In the genomic region with DNA sequence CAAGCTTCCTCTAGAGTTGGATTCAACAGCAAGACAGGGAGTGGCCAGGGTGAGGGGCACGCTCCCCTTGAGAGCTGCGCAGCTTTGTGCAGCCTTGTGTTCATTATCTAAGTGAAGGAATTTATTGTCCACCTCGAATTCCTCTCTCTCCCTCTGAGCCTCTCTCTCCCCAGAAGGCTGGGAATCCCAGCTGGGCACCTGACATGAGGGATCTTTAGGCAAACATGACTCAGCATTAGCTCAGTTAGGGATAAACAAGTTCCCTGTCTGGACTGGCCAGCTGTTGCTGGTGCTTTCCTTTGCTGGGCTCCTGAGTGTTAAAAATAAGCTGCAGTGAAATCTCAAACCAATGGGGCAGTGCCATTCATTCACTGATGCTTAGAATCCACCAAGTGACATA, we compare ENCODE assay signal across 9 mouse cellular contexts.
DNase-seq lines count a peak whose midpoint lies in the region; ATAC-seq and TF ChIP-seq lines count a peak whose summit lies in the region.
"Had no signal": no experiment of that assay in that cellular context is flagged by ENCODE, and none has a peak within 500 bp of the region (broad histone marks: within the 10 kb centered on the region; RNA-seq: fewer than 3 reads in every experiment).

No protein-coding gene starts in this region.

- ATAC-seq in lung, embryonic 16.5 days (ENCODE audit: low read depth) = 0 out of 2 replicates have a peak, but pooled peaks have one; percentile 23
- peak; percentile 13; the same call in 1 of the 2 replicates for ATAC-seq in neural tube, embryonic 11.5 days (ENCODE audit: insufficient read depth, low FRiP score, low TSS enrichment)
- no peak for ATAC-seq in midbrain, postnatal 0 days (ENCODE audit: low FRiP score)

- H3K27ac ChIP-seq in lung, embryonic 16.5 days (ENCODE audit: low read length) = no peak overlapping the region
- no peak overlapping the region for H3K27ac ChIP-seq in neural tube, embryonic 11.5 days (ENCODE audit: low read depth, low read length)
- H3K27ac ChIP-seq in midbrain, postnatal 0 days (ENCODE audit: low read depth, low read length) = no peak overlapping the region
- H3K27ac ChIP-seq in midbrain, embryonic 10.5 days (replicated peaks) = no peak overlapping the region; the same call in 1 of the 2 replicates
- H3K27ac ChIP-seq: macrophage had no signal

- no peak for TF ChIP-seq POLR2A in lung, adult 2 months (IDR thresholded peaks at IDR 0.05; ENCODE audit: borderline replicate concordance, extremely low read depth, low read depth, low read length)

- peaks cover 5% of the 10 kb centered on the region for H3K4me1 ChIP-seq in lung, embryonic 16.5 days (replicated peaks; ENCODE audit: control insufficient read depth, insufficient read depth, low read length)
- H3K4me1 ChIP-seq in lung, adult 2 months (ENCODE audit: control insufficient read depth, insufficient read depth, low read length) = peaks cover 2% of the 10 kb centered on the region; the same call in 1 of the 2 replicates
- H3K4me1 ChIP-seq in neural tube, embryonic 11.5 days (ENCODE audit: control insufficient read depth, insufficient read depth, low read length) = peaks cover 10% of the 10 kb centered on the region
- H3K4me1 ChIP-seq in midbrain, postnatal 0 days (ENCODE audit: insufficient read depth, low read length) = peaks cover 5% of the 10 kb centered on the region; the same call in 1 of the 2 replicates
- H3K4me1 ChIP-seq in midbrain, embryonic 10.5 days = peaks cover 34% of the 10 kb centered on the region

- TF ChIP-seq CTCF in lung, adult 2 months (IDR thresholded peaks at IDR 0.05; ENCODE audit: insufficient read depth, low read length) = no peak
- no peak for TF ChIP-seq CTCF in midbrain, postnatal 0 days (IDR thresholded peaks at IDR 0.05)

- H3K9ac ChIP-seq in lung, embryonic 16.5 days (ENCODE audit: low read length) = no peak overlapping the region
- H3K9ac ChIP-seq in neural tube, embryonic 11.5 days (ENCODE audit: low read length) = no peak overlapping the region
- no peak overlapping the region for H3K9ac ChIP-seq in midbrain, postnatal 0 days (replicated peaks; ENCODE audit: low read length, poor library complexity, severe bottlenecking)

- H3K4me2 ChIP-seq in lung, embryonic 16.5 days (ENCODE audit: low read depth, low read length) = no peak overlapping the region
- no peak overlapping the region for H3K4me2 ChIP-seq in neural tube, embryonic 11.5 days (ENCODE audit: low read depth)
- H3K4me2 ChIP-seq in midbrain, postnatal 0 days (ENCODE audit: low read depth, low read length, poor library complexity, severe bottlenecking) = no peak overlapping the region

- H3K27me3 ChIP-seq in lung, embryonic 16.5 days (ENCODE audit: control insufficient read depth, insufficient read depth, low read depth, low read length) = no peaks in the 10 kb centered on the region
- H3K27me3 ChIP-seq in neural tube, embryonic 11.5 days (ENCODE audit: control insufficient read depth, insufficient read depth, low read length) = no peaks in the 10 kb centered on the region
- no peaks in the 10 kb centered on the region for H3K27me3 ChIP-seq in midbrain, postnatal 0 days (ENCODE audit: insufficient read depth, low read length)
- H3K27me3 ChIP-seq in midbrain, embryonic 10.5 days (ENCODE audit: low read depth, poor library complexity, severe bottlenecking) = no peaks in the 10 kb centered on the region

- no peaks in the 10 kb centered on the region for H3K9me3 ChIP-seq in lung, embryonic 16.5 days (ENCODE audit: control insufficient read depth, low read length)
- H3K9me3 ChIP-seq in neural tube, embryonic 11.5 days (ENCODE audit: control insufficient read depth, low read length) = no peaks in the 10 kb centered on the region
- H3K9me3 ChIP-seq in midbrain, postnatal 0 days (ENCODE audit: low read length) = no peaks in the 10 kb centered on the region
- no peaks in the 10 kb centered on the region for H3K9me3 ChIP-seq in midbrain, embryonic 10.5 days (replicated peaks)

- no peak overlapping the region for H3K4me3 ChIP-seq in lung, embryonic 16.5 days (ENCODE audit: low read length)
- H3K4me3 ChIP-seq in lung, adult 2 months (replicated peaks; ENCODE audit: extremely low read depth, low read depth, low read length) = no peak overlapping the region
- H3K4me3 ChIP-seq in neural tube, embryonic 11.5 days (ENCODE audit: low read depth, low read length) = no peak overlapping the region
- H3K4me3 ChIP-seq in midbrain, postnatal 0 days (ENCODE audit: low read depth, low read length) = no peak overlapping the region
- H3K4me3 ChIP-seq in midbrain, embryonic 10.5 days = no peak overlapping the region

- no peaks in the 10 kb centered on the region for H3K36me3 ChIP-seq in lung, embryonic 16.5 days (ENCODE audit: control insufficient read depth, insufficient read depth, low read length)
- no peaks in the 10 kb centered on the region for H3K36me3 ChIP-seq in neural tube, embryonic 11.5 days (ENCODE audit: control insufficient read depth, insufficient read depth, low read length)
- H3K36me3 ChIP-seq in midbrain, postnatal 0 days (ENCODE audit: insufficient read depth, low read length) = no peaks in the 10 kb centered on the region
- no peaks in the 10 kb centered on the region for H3K36me3 ChIP-seq in midbrain, embryonic 10.5 days

- no peak for DNase-seq in lung, adult 2 months
- DNase-seq in embryo, embryonic 11.5 days (ENCODE audit: low read depth, low spot score) = peak; percentile 27
- peak; percentile 23 for DNase-seq in heart, postnatal 4 days
- DNase-seq in neural tube, embryonic 11.5 days (ENCODE audit: low spot score) = peak; percentile 43
- DNase-seq in right cerebral cortex, postnatal 10 days (ENCODE audit: low spot score in 2 of 2) = no peak
- DNase-seq in midbrain, postnatal 0 days (ENCODE audit: low spot score) = no peak
- DNase-seq in midbrain, embryonic 10.5 days (ENCODE audit: low spot score) = no peak

- WGBS in lung, embryonic 16.5 days = 19% methylated on average over 3 of the region's 3 CpGs
- 40% methylated on average over 3 of the region's 3 CpGs for WGBS in lung, adult 2 months
- WGBS in neural tube, embryonic 11.5 days = 12% methylated on average over 3 of the region's 3 CpGs
- WGBS in midbrain, postnatal 0 days = 32% methylated on average over 3 of the region's 3 CpGs
- WGBS in midbrain, embryonic 10.5 days = 36% methylated on average over 3 of the region's 3 CpGs

Comparison
In these comparisons a context has a peak if more than half of its experiments do, and no peak if none do; other contexts are left out.
1. DNase-seq: peak in embryo, embryonic 11.5 days (single experiment), heart, postnatal 4 days (single experiment) and neural tube, embryonic 11.5 days (single experiment); none in lung, adult 2 months (single experiment), right cerebral cortex, postnatal 10 days (0 of 2), midbrain, postnatal 0 days (single experiment) and midbrain, embryonic 10.5 days (single experiment).